Mouse (Mus musculus) retina, postnatal 1 day (tissue): ENCODE measurements around the gene Col13a1.

Experiments
- DNase-seq: peaks from one replicate; pipeline ENCODE4 v3.0.0-alpha.2; 2012

Col13a1 gene

DNA sequence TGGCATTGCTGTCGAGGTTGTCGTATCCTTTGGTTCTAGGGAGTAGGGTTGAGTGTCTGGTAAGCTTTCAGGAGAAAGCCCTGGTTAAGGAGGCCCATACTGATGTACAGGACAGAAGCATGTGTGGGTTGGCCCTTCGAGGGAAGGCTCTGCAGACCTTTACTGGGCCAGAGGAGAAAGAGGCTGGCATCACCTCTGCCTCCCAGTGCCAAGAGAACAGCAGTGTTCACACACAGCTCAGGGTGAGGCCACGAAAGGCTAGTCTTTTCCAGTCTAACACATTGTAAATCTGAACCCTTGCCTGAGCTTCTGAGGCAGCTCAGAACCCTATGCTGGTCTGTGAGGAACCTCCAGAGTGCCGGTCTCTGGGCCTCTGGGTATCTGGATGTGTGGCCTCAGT lies 84.3 kb downstream of the Col13a1 start:
- DNase-seq = no peak

DNA sequence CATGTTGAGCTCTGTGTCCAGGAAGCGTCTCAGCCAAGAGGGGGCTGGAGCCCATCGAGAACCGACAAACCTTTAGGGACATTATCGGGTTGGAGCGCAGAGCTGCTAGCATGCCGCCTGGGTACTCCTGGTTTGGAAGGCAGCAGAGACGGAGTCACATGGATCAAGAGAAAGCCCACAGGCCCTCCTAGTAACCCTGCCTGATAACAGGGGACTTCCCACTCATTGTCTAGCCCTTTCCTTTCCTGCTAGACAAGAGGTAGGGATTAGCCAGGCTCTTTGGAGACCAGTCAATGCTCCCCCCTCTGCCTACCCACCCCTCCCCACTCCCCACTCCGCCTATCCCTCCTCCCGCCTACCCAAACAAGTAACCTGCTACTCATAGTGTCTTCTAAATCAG lies 87.8 kb downstream of the Col13a1 start:
- no peak for DNase-seq

DNA sequence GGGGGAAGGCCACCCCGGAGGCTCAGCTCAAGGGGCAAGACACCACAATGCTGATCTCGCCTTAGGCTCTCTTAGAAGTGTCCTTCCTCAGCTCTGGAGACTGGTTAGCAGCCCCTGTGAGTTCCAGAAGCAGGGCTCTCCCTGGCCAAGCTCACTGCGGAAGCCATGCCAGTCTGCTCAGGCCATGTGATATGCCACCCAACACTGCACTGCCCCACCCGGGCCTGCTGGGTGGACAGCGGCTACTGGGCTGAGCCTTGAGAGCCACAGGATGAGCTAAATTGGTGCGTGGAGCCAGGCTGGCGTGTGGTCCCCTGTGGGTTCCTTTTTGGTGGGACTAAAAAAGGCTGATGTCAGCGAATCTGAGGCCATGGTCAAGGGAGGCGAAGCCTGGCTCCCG lies 88.6 kb downstream of the Col13a1 start:
- DNase-seq = no peak

DNA sequence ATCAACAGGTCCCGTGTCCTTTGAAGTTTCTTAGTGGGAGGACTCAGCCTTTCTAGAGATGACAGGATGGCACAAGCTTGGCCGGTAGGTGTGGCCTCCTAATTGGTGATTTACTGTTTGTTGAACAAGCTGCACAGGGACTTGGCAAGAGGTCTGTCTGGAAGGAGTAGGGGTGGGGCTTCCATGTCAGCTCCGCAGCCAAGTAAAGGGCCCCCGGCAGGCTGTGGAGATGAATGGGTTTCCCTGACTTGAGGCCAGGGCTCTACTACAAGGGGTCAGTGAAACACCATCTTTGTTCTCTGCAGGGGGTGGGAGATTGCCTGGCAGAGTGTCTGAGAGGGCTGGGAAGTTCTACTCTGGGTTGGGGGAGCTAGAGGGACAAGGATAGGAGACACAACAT lies 99.5 kb downstream of the Col13a1 start:
- peak; percentile 69 for DNase-seq

DNA sequence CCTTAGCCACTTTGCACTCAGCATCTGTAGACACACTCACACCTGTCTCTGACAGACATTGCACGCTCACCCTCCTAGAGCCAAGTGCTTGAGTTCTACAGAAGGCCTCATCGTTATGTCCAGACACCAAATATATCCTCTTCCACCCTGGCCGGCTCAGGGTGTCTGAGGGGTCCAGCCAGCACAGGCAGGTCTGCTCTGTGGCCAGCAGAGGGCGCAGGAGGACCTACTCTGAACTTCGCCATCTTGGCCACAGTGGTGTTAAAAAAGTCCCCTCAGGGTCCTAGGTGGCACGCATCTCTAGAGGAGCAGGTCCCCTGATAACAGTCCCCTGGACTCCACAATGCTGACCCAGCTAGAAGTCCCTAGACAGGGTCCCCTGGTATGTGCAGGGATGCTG lies 101.1 kb downstream of the Col13a1 start:
- DNase-seq = peak; percentile 89

DNA sequence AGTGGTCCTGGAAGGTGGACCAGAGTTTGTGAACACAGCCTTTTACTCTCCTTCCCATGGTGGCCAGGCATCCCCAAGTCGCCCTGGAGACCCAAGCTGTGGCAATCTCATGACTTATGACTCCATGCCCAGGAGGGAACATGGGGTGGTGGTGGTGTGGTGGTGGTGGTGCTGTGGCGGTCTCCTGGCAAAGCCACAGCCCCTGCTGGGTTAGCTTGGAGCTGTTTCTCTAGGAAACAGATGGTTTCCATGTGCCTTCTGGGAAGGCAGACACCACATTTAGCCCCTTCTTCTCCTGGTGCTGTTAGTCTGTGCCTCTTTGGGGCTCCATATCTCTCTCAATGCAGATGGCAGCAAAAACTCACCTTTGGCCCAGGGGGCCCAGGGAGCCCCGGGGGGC lies 109.1 kb downstream of the Col13a1 start:
- no peak for DNase-seq

DNA sequence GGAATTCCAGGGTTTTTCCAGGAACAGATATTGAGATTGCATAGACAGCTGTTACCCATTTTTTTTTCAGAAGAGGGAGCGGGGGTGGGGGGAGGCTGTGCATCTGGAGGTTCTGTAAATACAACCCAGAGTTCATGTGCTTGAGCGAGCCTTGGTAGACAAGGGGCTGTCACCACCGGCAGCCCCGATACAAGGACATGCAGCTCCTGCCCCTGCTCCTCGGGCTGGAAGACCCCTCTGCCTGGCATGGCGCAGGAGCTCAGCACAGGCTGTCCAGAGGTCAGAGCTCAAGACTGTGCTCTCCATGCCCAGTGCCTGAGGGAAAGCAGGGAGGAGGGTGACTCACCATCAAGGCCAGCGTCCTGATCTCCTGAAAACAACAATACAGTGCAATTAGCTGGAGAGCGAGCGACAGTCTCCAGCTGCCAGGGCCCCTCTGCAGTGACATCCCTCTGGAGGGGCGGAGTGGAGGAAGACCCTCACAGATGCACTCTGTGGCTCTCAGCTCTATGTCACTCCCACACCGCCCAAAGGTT lies 112.8 kb downstream of the Col13a1 start:
- DNase-seq = peak; percentile 45

DNA sequence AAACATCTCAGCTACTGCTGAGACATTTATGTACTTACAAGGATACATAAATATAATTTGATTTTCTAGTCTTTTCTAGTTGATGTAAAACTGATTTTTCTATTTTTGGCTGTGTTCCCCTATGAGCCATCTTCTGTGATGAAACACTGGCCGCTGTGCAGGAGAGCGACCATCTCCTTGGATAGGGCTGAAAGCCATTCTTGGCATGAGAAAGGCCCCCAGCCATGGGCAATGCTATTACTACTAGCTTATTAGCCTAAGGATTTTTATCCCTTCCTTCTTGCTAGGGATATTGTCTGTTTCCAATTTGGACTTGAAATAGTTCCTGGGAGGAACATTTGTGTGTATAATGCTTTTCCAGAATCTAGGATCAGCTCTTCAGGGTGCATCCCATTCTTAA lies 119.5 kb downstream of the Col13a1 start:
- DNase-seq = no peak

DNA sequence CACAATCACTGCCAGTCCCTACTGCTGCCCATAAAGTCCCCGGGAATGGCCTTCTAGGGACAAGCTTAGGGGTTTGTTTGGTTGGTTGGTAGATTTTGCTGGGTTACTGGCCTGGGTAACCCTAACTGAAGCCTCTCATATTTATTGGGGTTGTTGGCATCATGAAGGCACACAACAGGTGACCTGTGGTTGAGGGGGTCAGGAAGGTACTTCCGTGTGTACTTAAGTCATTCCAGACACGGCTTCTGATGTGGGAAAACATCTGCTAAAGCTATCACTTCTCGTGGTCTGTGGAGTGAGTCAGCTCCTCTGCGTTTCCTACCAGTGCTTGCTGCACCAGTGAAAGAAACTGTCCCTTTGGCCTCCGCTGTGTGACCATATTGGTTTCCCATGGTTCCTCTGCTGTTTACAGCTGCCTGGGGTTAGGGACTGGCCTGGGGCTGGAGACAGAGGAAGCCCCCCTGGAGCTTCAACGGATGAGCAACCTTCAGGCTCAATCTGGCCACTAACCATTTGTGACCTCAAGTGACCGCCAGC lies 123.7 kb downstream of the Col13a1 start:
- DNase-seq = no peak

DNA sequence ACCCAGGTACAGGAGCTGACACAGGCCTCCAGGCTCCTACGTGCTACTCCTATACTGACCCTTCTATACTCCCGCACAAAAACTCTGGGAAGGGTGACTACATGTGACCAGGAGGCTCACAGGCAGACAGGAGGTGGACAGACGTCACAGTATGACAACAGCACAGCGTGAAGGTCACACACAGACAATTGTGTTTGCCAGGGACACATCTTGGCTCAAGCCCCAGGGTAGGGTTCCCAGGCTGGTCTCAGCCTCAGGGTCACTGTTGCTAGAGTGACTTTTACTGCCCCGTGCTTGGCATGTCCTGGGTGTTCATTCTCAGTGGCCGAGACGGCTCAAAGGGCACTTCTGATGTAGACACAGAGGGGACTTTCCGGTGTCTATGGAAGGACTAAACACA lies 126.1 kb downstream of the Col13a1 start:
- no peak for DNase-seq

DNA sequence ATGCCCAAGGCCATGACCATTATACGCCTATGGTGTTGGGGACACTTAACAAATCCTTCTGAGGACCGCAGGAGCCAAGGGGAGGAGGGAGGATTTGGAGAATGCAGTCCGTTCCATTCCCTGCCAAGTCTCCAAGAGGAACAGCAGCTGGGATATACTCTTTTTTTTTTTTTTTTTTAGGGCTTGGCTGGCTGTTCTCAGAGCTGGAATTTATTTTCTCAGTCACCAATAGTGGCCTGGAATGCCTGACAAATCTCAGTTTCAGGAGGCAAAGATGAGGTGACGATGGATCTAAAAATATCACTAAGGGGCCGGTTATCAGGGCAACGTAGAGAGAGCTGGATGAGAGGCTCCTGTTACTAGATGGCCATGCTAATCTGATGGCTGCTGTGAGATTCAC lies 130.4 kb downstream of the Col13a1 start:
- DNase-seq = no peak

DNA sequence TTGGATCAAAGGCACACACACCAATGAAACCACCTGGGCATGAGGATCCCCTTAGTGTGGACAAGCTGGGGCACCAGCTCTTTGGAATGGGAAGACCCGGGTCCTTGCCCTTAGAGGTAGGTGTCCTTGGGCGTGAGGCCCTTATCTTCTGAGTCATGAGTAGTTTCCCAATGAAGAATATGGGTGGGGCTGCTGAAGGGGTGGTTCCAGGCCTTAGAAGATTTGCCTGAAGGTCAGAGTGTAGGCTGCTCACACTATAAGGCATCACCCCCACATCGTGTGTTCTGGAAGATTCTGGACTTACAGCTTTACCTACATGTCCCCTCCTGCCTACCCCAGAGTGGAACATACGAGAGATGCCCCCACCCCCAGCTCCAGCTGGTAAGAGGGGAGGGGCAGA lies 133.4 kb downstream of the Col13a1 start:
- DNase-seq = no peak

DNA sequence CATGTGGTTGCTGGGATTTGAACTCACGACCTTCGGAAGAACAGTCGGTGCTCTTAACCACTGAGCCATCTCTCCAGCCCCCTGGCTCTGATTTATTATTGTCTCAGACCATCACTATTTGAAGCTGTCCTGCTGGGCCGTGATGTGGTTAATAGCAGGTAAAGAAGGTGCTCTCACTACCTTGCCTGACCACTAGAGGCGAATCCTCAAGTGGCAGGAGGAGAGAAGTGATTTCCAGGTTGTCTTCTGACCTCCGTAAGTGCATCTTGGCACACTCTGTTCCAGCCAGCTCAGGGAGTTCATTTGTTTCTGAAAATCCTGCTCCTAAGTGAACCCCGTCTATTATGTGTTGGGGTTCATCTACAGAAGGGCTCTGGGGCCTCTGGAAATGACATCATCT lies 134.4 kb downstream of the Col13a1 start:
- DNase-seq = no peak

DNA sequence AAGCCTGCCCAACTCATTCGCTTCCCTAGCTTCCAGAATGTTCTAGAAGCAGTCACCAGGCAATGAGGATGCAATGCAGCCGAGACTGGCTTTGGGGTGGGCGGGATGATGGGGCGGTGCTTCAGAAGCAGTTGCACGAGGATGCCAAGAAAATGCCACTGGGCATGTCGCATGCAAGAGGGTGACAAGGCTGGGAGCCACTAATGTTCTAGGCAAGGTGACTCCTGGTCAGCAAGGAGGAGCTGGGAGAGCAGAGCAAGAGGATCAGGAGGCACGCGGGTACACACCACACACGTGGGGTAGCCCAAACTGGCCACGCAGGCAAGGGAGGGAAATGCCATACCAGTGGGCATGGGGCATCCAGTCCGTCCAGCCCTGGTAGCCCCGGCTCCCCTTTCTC lies 136.6 kb downstream of the Col13a1 start:
- no peak for DNase-seq

DNA sequence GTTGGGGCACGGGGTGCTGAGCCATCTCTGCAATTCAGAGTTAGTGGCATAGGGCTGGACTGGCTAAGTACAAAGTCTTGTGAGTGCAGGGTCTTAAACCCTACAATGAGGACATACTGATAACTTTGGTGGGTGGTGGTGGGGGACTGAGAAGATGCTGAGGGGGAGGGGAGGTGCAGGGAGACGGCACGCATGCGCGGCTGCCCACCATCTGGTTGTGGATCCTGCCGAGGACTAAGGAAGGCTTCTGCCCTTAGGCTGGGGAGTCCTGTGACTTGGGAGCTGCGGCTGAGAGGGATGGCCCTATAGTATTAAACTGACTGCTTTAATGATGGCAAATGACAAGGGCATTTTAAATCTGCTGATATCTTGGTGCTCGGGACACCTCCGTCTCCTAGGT lies 139.6 kb downstream of the Col13a1 start:
- DNase-seq = peak; percentile 34

DNA sequence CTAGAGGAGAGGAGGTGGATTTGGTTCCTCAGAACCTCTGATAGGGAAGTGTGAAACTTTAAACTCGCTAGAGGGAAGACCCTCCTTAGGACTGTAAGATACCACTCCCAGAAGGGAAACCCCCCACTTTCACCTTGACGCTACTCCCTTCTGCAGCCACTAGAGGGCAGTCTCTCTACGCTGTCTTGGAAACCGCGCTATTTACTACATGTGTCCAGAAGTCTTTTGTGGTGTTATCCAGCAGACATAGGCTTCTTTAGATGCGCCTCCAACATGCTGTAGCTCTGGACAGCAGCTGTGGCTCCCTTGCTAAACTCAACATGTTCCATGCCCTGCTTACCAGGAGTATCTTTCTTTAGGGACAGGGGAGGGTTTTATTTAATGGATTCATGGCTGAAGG lies 140.1 kb downstream of the Col13a1 start:
- DNase-seq = peak; percentile 85

DNA sequence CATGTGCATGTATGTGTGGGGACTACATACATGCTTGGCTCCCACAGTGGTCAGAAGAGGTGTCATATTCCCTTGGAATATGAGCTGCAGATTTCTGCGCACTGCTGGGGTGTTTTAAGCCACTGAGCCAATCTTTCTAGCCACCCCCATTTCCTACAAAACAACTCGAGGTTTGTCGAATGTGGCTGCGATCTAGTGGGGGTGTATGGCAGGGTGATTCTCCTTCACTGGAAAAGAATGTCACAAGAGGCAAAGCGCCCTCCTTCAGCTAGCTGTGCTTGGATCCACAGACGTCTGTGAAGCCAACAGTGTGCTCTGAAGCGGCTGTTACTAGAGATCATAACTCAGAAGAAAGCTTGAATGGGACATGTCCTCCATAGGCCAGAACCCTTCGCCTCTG lies 141.6 kb downstream of the Col13a1 start:
- no peak for DNase-seq

DNA sequence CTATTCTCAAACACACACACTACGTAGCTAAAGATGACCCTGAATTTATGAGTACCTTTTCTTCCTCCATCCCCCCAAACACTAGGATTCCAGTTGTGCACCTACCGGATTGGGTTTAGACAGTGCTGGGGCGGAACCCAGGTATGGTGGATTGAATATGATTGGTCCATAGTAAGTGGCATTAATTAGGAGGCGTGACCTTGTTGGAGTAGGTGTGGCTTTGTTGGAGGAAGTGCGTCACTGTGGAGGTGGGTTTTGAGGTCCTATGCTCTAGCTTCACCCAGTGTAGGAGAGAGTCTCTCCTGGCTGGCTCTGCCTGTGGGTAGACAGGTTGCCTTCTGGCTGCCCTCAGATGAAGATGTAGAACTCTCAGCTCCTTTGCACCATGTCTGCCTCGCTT lies 144.6 kb downstream of the Col13a1 start:
- no peak for DNase-seq

DNA sequence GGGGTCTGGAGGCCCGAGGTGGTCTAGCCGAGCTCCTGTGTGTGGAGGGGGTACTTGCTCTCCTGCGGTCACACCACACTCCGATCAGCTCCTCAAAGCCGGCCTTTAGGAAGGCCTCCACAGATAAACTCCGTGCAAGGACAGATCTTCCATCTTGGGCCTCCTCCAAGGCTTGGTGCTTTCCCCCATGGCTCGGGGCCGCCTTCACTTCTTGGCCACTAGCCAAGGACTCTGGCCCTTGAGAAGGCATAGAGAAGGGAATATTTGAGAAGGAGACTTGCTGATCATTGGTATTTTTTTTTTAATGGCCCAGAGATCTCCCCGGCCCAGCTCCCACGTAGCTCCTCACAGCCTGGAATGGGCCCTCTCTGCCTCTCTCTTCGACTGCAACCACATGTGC lies 146.2 kb downstream of the Col13a1 start:
- no peak for DNase-seq

DNA sequence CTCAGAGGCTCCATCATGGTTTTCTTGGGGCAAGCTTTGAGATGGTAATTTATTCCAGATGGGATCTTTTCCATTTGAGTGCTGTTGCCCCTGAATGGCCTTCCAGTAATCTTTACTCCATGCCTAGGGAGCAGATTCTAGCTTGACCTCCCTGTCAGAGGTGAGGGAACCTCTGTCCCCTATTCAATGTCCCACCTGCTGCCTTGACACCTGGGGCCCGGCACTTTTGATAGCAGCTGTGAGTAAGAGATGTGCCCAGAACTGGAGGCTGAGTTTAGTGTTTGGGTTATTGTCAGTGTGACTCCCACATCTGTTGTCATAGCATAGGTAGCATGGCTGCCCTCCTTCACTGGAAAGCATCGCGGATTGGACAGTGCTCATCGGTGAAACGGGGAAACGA lies 147.2 kb downstream of the Col13a1 start:
- no peak for DNase-seq

DNA sequence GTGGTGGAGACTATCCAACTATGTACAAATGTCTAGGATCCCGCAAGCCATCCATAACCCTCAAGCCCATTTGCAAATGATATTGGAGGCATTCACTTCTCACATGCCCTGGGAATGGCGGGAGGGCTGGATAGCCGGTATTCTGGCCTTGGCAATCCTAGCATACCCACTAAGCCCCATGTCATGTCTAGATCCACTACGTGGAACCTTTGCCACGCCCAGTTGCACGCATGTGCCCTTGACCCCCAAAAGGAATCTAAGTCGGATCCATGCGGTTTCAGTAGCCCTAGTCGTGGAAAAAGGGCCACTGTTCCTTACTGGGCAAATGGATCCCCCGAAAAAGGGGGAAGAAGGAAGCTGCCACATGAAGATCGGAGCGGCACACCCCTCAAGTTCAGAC lies 147.7 kb downstream of the Col13a1 start:
- no peak for DNase-seq

DNA sequence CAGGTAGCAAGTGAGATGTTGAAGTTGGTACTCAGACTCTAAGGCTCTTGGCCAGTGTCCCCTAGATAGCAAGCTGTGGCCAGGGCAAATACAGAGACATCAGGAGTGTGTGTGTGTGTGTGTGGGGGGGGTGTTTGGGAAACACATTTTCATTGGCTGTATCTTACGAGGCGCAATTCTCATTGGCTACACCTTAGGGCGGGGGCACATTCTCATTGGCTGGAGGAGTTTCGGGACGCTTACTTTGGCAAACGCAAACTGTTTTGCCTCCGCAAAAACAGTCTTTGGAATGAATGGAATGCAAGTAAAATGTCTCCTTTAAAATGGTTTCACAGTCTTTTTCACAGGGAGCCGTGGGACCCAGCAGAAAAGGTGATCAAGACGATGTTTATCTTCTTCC lies 148.1 kb downstream of the Col13a1 start:
- DNase-seq = no peak

DNA sequence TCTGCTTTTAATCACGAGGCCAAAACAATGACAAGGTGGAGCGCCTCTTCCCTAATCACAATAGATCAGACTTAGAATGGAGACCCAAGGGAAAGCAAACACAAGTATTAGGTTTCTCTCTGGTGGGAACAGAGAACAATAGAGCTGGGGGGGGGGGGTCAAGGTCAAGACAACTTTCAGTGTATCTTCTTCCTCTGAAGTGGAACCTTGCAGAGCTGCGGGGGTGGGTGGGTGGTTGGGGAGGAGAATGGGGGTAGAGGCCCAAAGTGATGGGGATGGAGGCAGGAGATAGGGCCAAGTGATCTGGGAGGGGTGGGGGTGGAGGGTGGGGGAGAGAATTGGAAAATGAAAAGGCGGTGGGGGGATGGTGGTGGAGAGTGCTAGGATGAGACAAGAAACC lies 149.9 kb downstream of the Col13a1 start:
- no peak for DNase-seq

DNA sequence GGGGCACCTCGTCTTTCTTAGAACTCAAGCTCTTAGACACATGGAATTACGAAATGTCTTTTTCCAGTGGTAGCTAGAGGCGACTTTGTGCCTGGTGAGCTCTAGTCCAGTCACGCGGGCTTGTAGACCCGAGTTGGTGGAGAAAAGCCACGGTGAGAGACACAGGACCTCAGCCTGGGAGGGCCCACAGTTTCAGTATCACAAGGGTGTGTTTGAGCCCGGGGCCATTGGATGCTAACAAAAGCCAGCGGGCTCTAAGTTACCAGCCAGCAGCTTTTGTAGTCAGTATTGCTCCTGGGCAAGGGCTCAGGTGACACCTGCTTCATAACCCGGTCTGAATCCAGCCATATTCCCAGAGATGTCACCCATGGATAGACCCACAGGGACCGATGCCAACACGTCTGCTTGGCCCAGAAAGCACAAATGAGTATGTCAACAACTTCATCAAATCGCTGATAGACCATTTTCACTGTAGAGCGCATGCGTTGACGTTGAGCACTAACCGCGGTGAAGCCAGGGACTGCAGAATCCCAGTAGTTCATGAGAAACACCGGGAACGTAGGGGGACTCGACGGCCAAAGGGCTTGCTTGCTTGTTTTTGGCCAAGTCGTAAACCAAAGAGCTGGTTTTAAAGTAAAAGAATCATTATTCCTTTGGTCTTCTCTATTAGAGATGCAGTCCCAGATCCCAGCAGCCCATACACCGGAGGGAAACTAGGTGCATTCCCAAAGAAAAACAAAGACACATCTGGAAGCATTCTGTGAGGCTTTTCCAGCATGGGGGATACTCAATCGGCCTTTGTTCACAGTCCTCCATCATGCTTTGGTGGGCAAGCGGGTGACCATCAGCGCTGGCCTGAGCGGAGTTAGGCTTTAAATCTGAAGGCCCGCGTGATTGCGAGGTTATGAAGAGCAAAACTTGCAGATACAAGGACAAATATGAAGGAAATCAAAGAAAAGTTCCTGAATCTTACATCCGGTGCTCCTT lies 150.7 kb downstream of the Col13a1 start:
- DNase-seq = no peak
